Mouse (Mus musculus): ENCODE measurements around the gene Qpctl. TPM values are rescaled to one million over a fixed set of nuclear protein-coding genes. Genes with fewer than 3 reads are reported as not detected.
A peak's percentile ranks its signal among the peaks of the same experiment; 100 is the strongest.

Qpctl gene
- total RNA-seq, 4 experiments from 2014 or later, result 16.5 to 19.2 (median 18.6) TPM

GRCm38 (mm10) chr7:19121686-19122085 is 27.4 kb downstream of the Qpctl start:
- DNase-seq (ENCODE audit: low spot score in 2 of 2), result no peak

GRCm38 (mm10) chr7:19119631-19120429 is 29.3 kb downstream of the Qpctl start, which contains the start of gene Fbxo46:
Gene Fbxo46 (plus strand): TSS chr7:19119859.
- DNase-seq (ENCODE audit: low spot score in 2 of 2), result peak; percentile 82 to 94

DNA sequence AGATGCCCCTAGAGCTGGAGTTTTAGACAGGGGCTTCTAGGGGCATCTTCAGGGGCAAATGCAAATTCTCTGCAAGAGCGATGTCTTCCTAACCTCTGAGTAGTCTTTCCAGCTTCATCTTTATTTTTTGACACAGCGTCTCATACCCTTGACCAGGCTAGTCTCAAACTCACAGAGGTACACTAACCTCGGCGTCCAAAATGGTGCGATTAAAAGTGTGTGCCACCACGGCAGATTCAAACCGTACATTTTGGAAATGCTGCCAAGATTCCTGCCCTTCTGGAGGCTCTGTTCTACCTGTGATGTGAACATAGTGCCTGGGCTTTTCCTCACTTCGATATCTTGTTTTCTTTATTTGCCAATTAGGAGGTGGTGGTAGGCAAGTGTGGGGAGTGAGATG is 30.0 kb downstream of the Qpctl start:
- DNase-seq (ENCODE audit: low spot score in 2 of 2), result no peak

DNA sequence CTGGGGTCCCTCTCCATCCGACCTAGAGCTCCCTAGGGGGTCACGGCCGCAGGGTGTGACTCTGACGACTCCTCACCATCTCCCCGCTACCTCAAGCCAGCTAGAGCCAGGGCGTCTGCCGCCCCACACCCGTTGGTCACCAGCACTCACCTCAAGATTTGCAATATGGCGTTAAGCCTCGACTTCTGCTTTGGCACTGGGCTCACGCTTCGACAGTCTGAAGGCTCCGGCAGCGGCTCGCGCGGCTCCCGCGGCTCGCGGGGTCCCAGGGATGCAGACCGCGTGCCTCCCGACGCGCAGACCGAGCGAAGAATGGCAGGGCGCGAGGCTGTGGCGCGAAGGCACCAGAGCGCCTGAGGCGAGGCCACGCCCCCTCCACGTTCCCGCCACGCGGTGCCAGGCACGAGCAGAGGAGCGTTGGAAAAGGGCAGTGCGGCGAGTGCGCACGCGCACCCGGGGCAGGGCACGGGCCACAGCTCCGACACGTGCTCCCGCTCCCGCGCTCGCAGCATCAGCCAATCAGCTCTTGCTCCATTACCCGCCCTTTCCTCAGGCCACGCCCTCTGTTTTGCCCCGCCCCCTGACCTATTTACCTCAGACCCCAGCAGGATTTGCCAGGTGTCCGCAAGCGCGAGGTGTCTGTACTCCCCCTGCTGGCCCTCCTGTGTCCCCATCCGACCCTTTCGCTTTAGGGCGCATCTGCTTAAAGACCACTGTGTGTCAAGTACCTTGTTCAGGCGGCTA is 30.9 kb downstream of the Qpctl start, which contains the start of gene Gm4969:
Gene Gm4969, minus strand, starts transcription at position 341 of the 744 bp plus-strand sequence.
- DNase-seq (ENCODE audit: low spot score in 2 of 2), result peak in 1 of 2 experiments; percentile 64

DNA sequence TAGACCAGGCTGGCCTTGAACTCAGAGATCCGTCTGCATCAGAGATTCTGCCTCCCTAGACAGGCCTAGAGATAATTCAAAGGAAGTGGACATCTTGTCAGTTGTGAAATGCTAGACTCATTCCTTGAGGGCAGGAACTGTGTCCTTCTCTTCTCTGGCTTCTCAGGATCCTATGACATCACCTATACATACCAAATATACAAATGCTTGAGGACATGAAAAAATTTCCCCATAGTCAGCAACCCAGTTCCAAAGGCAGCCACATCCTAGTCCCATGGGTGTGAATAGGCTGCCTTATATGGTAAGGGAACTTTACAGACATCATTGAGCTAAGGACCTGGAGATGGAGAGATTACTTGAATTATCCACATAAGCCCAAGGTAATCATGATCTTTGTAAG is 39.5 kb downstream of the Qpctl start:
- DNase-seq (ENCODE audit: low spot score in 2 of 2), result no peak

DNA sequence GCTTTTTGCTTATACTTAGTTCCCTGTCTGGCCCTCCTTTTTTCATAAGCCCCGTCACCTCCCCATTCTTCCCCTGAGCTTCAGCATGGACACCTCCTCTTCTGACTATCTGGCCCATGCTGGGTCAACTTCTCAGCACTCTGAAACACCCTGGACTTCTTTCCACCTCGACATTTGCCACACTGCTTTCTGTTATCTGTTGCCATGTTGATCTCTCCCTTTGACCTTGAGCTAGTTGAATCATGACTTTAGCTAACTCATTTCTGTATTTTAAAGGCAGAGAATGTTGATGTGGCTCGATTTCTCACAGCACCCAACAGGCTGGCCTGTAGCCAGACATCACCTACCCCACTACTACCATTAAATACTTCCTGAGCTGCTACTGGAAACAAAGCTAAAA is 41.7 kb downstream of the Qpctl start:
- no peak for DNase-seq (ENCODE audit: low spot score in 2 of 2)

DNA sequence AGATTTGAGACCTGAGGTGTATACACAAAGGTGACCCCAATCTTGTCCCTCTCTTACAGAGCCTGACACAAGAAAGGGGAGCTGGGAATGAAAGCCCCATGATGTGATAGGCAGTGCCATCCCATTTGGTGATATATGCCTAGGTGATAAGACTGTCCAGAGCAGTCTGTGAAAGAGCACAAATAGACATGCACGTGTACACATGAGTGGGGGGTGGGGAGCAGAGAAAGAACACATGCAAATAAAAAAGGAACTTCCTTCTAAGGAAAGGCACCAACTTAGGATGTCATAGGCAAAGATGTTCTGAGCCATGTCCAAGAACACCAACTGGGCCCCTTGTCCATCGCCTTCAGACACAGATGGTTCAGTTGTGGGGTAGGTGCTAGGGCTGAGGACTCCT is 44.6 kb downstream of the Qpctl start:
- no peak for DNase-seq (ENCODE audit: low spot score in 2 of 2)

DNA sequence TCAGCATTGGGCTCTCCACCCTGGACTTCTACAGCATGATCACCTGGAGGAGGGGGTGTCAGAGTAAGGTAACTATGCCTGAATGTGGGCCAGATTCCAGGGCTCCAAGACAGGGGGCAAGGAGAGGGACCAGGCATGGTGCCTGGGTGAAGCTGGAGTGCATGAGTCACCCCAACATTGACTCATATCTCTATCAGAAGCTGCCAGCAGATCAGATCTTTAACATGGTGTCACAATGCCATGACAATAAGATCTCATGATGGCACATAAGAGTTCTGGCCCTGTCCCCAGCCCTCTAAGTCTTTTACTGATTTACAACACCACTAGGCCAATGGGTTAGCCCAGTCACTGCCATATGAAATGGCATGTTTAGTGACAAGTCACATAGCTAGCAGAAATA is 45.4 kb downstream of the Qpctl start:
- DNase-seq (ENCODE audit: low spot score in 2 of 2), result no peak

GRCm38 (mm10) chr7:19100290-19100689 is 48.8 kb downstream of the Qpctl start:
- DNase-seq (ENCODE audit: low spot score in 2 of 2), result no peak

DNA sequence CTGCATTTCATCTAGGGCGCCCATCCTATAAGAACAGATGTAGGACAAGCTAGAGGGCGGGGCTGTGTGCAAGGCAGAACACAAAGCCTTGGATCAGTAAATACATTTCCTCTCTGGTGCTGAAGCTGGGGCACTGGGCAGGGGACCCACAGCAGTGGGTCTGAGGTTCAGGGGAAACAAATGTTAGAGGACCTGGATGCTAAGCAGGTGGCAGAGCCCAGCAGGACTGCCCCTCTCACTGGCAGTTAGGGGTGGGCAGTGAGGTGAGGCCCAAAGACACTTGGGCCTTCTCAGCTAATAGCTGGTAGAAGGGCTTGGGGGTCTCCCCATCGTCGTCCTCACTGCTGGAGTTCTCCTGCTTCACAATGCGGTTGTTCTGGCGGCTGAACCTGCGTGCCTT is 50.3 kb downstream of the Qpctl start:
- no peak for DNase-seq (ENCODE audit: low spot score in 2 of 2)

DNA sequence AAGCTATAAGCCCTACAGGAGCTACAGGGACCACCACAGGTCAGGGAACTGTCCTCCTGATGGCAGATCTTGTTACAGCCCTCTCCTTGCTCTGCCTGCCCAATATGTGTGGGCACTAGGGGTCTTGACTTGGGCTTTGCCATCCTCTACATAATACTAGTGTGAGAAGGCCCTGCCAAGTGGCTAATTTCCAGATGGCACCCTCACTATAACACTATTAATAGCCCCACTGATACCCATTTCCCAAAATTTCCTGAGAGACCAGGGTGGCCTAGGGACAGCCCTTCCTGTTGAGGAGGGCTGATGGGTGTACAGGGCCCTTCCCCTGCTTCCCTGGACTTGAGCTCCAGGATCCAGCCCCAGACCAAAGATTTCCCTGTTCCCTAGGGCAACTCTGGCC is 51.2 kb downstream of the Qpctl start:
- no peak for DNase-seq (ENCODE audit: low spot score in 2 of 2)

DNA sequence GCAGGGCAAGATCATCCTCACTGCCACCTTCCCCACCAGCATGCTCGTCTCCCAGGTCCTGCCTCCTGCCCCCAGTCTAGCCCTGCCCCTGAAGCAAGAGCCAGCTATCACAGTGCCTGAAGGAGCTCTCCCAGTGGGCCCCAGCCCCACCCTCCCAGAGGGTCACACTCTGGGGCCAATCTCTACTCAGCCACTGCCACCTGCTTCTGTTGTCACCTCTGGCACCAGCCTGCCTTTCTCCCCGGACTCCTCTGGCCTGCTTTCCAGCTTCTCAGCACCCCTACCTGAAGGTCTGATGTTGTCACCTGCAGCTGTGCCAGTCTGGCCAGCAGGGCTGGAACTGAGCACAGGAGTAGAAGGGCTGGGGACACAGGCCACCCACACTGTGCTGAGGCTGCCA is 51.9 kb downstream of the Qpctl start:
- DNase-seq (ENCODE audit: low spot score in 2 of 2), result no peak

- no peak for DNase-seq (ENCODE audit: low spot score in 2 of 2)
These were observed 52.6 kb downstream of the Qpctl start for GRCm38 (mm10) chr7:19096421-19096976.

GRCm38 (mm10) chr7:19095751-19096110 is 53.4 kb downstream of the Qpctl start:
- DNase-seq (ENCODE audit: low spot score in 2 of 2), result no peak

DNA sequence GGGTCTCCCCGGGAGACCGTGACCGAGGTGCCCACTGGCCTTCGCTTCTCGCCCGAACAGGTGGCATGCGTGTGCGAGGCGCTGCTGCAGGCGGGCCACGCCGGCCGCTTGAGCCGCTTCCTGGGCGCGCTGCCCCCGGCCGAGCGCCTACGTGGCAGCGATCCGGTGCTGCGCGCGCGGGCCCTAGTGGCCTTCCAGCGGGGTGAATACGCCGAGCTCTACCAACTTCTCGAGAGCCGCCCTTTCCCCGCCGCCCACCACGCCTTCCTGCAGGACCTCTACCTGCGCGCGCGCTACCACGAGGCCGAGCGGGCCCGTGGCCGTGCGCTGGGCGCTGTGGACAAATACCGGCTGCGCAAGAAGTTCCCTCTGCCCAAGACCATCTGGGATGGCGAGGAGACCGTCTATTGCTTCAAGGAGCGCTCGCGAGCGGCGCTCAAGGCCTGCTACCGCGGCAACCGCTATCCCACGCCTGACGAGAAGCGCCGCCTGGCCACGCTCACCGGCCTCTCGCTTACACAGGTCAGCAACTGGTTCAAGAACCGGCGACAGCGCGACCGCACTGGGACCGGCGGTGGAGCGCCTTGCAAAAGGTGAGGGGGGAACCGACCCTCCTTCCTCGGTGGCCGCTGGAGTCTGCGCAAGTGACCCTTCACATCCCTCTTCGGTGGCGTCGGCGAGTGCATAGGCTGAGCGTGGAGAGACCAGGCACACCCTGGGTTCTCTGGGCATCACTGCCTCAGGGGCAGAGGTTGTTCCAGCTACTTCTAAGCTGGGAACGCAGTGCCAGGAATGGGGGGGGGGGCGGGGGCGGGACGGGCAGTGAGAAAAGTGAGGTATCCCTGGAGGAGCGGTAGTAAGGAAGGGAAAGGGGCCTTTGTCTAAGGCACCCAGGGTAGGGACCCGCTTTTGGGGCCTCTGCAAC is 54.0 kb downstream of the Qpctl start:
- DNase-seq (ENCODE audit: low spot score in 2 of 2), result no peak

DNA sequence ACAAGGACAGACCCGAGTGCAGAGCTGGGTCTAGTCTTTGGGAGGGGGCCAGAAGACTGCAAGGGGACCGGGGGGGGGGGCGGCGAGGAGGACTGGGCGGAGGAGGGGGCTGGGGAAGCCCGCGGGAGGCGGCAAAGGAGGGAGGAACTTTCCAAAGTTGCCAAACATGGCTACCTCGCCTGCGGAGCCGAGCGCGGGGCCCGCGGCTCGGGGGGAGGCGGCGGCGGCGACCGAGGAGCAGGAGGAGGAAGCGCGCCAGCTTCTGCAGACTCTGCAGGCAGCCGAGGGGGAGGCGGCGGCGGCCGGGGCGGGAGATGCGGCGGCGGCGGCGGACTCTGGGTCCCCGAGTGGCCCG is 54.6 kb downstream of the Qpctl start, which contains the start of gene Six5:
Gene Six5, plus strand, starts transcription at position 124 of the 355 bp plus-strand sequence.
- DNase-seq (ENCODE audit: low spot score in 2 of 2), result no peak

DNA sequence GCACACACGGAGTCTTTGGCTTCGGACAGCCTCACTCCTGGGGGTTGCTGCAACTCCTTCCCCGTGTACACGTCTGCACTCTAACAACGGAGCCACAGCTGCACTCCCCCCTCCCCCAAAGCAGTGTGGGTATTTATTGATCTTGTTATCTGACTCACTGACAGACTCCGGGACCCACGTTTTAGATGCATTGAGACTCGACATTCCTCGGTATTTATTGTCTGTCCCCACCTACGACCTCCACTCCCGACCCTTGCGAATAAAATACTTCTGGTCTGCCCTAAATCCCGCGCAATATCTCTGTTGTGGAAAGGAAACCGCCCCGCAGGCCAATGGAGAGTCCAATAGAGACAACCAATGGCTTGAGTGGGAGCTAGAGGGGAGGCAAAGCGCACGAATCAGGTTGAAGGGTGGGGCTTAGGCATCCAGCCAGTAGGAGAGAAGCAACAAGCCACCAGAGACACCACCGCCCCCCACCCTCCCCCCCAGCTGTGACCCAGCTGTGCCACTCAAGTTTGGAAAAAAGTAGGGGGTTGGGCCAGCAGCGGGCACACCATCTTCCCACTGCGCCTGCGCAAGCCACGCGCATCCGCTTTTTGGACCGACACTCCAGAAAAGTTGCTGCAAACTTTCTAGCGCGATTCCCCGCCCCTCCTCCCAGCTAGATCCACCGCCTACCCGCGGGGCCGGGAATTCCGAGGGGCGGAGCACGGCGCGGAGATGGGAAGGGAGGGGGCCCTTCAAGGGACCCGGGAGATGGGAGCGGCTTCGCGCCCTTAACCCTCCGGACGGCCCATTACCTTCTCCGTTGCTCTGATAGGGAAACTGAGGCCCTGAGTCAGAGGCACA is 55.3 kb downstream of the Qpctl start:
- peak in 1 of 2 experiments; percentile 76 for DNase-seq (ENCODE audit: low spot score in 2 of 2)

DNA sequence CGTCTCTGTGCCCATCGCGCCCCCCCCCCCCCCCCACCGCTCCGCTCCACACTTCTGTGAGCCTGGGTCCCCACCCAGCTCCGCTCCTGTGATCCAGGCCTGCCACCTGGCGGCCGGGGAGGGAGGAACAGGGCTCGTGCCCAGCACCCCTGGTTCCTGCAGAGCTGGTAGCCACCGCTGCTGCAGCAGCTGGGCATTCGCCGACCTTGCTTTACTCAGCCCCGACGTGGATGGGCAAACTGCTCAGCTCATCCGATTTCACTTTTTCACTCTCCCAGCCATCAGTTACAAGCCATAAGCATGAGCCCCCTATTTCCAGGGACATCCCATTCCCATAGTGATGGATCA is 55.9 kb downstream of the Qpctl start:
- DNase-seq (ENCODE audit: low spot score in 2 of 2), result no peak

GRCm38 (mm10) chr7:19092381-19093173 is 56.5 kb downstream of the Qpctl start:
- DNase-seq (ENCODE audit: low spot score in 2 of 2), result no peak

- no peak for DNase-seq (ENCODE audit: low spot score in 2 of 2)
These were observed 57.2 kb downstream of the Qpctl start for GRCm38 (mm10) chr7:19091913-19092312.
